ENCODE assay signal across 8 mouse cellular contexts in the genomic region with DNA sequence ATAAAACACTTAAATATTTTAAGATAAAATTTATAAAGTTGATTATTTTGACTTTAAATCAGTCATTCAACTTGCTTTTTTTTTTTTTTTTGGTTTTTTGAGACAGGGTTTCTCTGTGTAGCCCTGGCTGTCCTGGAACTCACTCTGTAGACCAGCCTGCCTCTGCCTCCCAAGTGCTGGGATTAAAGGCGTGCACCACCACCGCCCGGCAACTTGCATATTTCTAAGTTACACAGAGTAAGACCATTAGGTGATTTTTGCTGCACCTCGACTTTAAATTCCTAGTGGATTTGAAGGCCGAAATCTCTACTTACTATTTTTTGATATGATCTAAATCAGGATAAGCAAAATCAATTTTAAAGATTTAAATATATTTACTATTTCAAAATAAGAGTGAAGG. TPM values are rescaled to one million over a fixed set of nuclear protein-coding genes. Genes with fewer than 3 reads are reported as not detected.
DNase-seq lines count a peak whose midpoint lies in the region; ATAC-seq and TF ChIP-seq lines count a peak whose summit lies in the region.

No protein-coding gene starts in this region.

- H3K4me2 ChIP-seq in intestine, embryonic 14.5 days (ENCODE audit: low read length) = peak overlapping the region; percentile 55
- peak overlapping the region; percentile 77 for H3K4me2 ChIP-seq in midbrain, postnatal 0 days (ENCODE audit: low read depth, low read length, poor library complexity, severe bottlenecking)

- H3K27me3 ChIP-seq in intestine, embryonic 14.5 days (replicated peaks; ENCODE audit: control insufficient read depth, insufficient read depth, low read length) = no peaks in the 10 kb centered on the region
- no peaks in the 10 kb centered on the region for H3K27me3 ChIP-seq in midbrain, postnatal 0 days (ENCODE audit: insufficient read depth, low read length)
- H3K27me3 ChIP-seq in kidney, adult 2 months (replicated peaks; ENCODE audit: control insufficient read depth, insufficient read depth, low read length) = no peaks in the 10 kb centered on the region

- H3K9ac ChIP-seq in intestine, embryonic 14.5 days (ENCODE audit: low read length) = no peak overlapping the region
- H3K9ac ChIP-seq in midbrain, postnatal 0 days (replicated peaks; ENCODE audit: low read length, poor library complexity, severe bottlenecking) = 0 out of 2 replicates have a peak overlapping the region, but pooled peaks have one; percentile 46

- no peaks in the 10 kb centered on the region for H3K9me3 ChIP-seq in intestine, embryonic 14.5 days (ENCODE audit: control insufficient read depth, low read length)
- H3K9me3 ChIP-seq in midbrain, postnatal 0 days (ENCODE audit: low read length) = no peaks in the 10 kb centered on the region

- no peak for ATAC-seq in intestine, embryonic 14.5 days (replicated peaks; ENCODE audit: low FRiP score, low TSS enrichment, low read depth)
- ATAC-seq in midbrain, postnatal 0 days (ENCODE audit: low FRiP score) = no peak

- H3K27ac ChIP-seq in layer of hippocampus, adult 2 months = peak overlapping the region; percentile 90
- no peak overlapping the region for H3K27ac ChIP-seq in embryonic fibroblast, embryonic 13.5 days (ENCODE audit: insufficient read depth, low read length)
- H3K27ac ChIP-seq in intestine, embryonic 14.5 days (ENCODE audit: low read depth) = no peak overlapping the region
- H3K27ac ChIP-seq in midbrain, postnatal 0 days (ENCODE audit: low read depth, low read length) = no peak overlapping the region
- no peak overlapping the region for H3K27ac ChIP-seq in kidney, adult 2 months (ENCODE audit: insufficient read depth, low read depth, low read length)

- no peak for TF ChIP-seq CTCF in layer of hippocampus, adult 2 months (conservative IDR thresholded peaks at IDR 0.05)
- no peak for TF ChIP-seq CTCF in embryonic fibroblast, embryonic 13.5 days (IDR thresholded peaks at IDR 0.05; ENCODE audit: borderline replicate concordance, insufficient read depth, low read length)
- no peak for TF ChIP-seq CTCF in midbrain, postnatal 0 days (IDR thresholded peaks at IDR 0.05)
- TF ChIP-seq CTCF in kidney, adult 2 months (conservative IDR thresholded peaks at IDR 0.05; ENCODE audit: insufficient read depth, insufficient read length, low read depth, low read length) = no peak

- 0 out of 2 replicates have a peak, but pooled peaks cover 2% of the 10 kb centered on the region for H3K4me1 ChIP-seq in embryonic fibroblast, embryonic 13.5 days (ENCODE audit: control insufficient read depth, insufficient read depth, low read length)
- H3K4me1 ChIP-seq in intestine, embryonic 14.5 days (replicated peaks; ENCODE audit: control insufficient read depth, insufficient read depth, low read length) = 0 out of 2 replicates have a peak, but pooled peaks cover 4% of the 10 kb centered on the region
- no peaks in the 10 kb centered on the region for H3K4me1 ChIP-seq in midbrain, postnatal 0 days (ENCODE audit: insufficient read depth, low read length)
- no peaks in the 10 kb centered on the region for H3K4me1 ChIP-seq in kidney, adult 2 months (ENCODE audit: control insufficient read depth, insufficient read depth, low read length)

- no peaks in the 10 kb centered on the region for H3K36me3 ChIP-seq in intestine, embryonic 14.5 days (ENCODE audit: control insufficient read depth, insufficient read depth, low read length)
- H3K36me3 ChIP-seq in midbrain, postnatal 0 days (ENCODE audit: insufficient read depth, low read length) = no peaks in the 10 kb centered on the region
- H3K36me3 ChIP-seq in kidney, adult 2 months (ENCODE audit: control insufficient read depth, insufficient read depth, low read length) = no peaks in the 10 kb centered on the region

- no peak for TF ChIP-seq POLR2A in embryonic fibroblast, embryonic 13.5 days (IDR thresholded peaks at IDR 0.05; ENCODE audit: low read depth, low read length)
- no peak for TF ChIP-seq POLR2A in kidney, adult 2 months (IDR thresholded peaks at IDR 0.05; ENCODE audit: low read depth, low read length)

- WGBS in intestine, embryonic 14.5 days = 88% methylated on average over 5 of the region's 5 CpGs
- 86% methylated on average over 5 of the region's 5 CpGs for WGBS in midbrain, postnatal 0 days
- WGBS in kidney, adult 2 months = 83% methylated on average over 5 of the region's 5 CpGs

- no peak for DNase-seq in layer of hippocampus, adult 2 months (ENCODE audit: low spot score in 2 of 2)
- DNase-seq in layer of hippocampus, adult 9-10 months (ENCODE audit: low spot score) = no peak
- no peak for DNase-seq in intestine, embryonic 14.5 days (ENCODE audit: low spot score)
- DNase-seq in midbrain, postnatal 0 days (ENCODE audit: low spot score) = no peak
- DNase-seq in ovary, postnatal 10 days (ENCODE audit: low spot score) = no peak
- DNase-seq in spleen, postnatal 36 days (ENCODE audit: low spot score in 2 of 2) = no peak
- DNase-seq in kidney, adult 2 months = no peak

- H3K4me3 ChIP-seq in layer of hippocampus, adult 2 months = peak overlapping the region; percentile 73
- H3K4me3 ChIP-seq in embryonic fibroblast, embryonic 13.5 days (ENCODE audit: insufficient read depth, low read length) = peak overlapping the region; percentile 58; the same call in 1 of the 2 replicates
- peak overlapping the region; percentile 56 for H3K4me3 ChIP-seq in intestine, embryonic 14.5 days (ENCODE audit: low read depth, low read length)
- H3K4me3 ChIP-seq in midbrain, postnatal 0 days (ENCODE audit: low read depth, low read length) = peak overlapping the region; percentile 67
- no peak overlapping the region for H3K4me3 ChIP-seq in kidney, adult 2 months (ENCODE audit: insufficient read depth, low read depth, low read length)

RNA-seq across cellular contexts. Expression of a gene that starts 0.6 kb away (rescaled TPM):
- 10 to 100 TPM; 37.8 to 40.6 TPM for total RNA-seq in layer of hippocampus, adult 2 months (2021)
- 19.5 and 29.1 TPM in 2 replicates for polyA plus RNA-seq in embryonic fibroblast, embryonic 13.5 days (2011; ENCODE audit: insufficient read length, low read depth, missing spikeins)
- 35.8 and 40.7 TPM in 2 replicates for polyA plus RNA-seq in intestine, embryonic 14.5 days (2014; fragmentation: Nextera tagmentation; extraction: Ambion mirVana)
- total RNA-seq in midbrain, postnatal 0 days (2014; rRNA removed) = 17.4 and 23.5 TPM in 2 replicates
- polyA plus RNA-seq in midbrain, postnatal 0 days (2015; fragmentation: Nextera tagmentation; extraction: Ambion mirVana) = 29.9 and 31.8 TPM in 2 replicates
- polyA plus RNA-seq in kidney, adult 2 months (2012; rRNA removed) = 57.7 and 61.7 TPM in 2 replicates
